Mouse (Mus musculus) T-cell, adult 66 days (primary cell): ENCODE data around the gene Ppme1. TPM values are rescaled to one million over a fixed set of nuclear protein-coding genes. Genes with fewer than 3 reads are reported as not detected.

Source experiments
- total RNA-seq, 2 experiments: library from RNA; stranded (reverse); gene quantifications; 3 replicates in 1 of 2; 4 replicates in 1 of 2; pipeline ENCODE4 v1.2.4; 2023

Ppme1 gene
- 10 to 100 TPM; 50.6 to 54.5 TPM for total RNA-seq

GRCm38 (mm10) chr7:100371495-100372451 lies at the start of gene Ppme1, which contains the start of gene C2cd3:
Gene Ppme1 (minus strand): TSS chr7:100372307.
Gene C2cd3 (plus strand): TSS chr7:100372233.

DNA sequence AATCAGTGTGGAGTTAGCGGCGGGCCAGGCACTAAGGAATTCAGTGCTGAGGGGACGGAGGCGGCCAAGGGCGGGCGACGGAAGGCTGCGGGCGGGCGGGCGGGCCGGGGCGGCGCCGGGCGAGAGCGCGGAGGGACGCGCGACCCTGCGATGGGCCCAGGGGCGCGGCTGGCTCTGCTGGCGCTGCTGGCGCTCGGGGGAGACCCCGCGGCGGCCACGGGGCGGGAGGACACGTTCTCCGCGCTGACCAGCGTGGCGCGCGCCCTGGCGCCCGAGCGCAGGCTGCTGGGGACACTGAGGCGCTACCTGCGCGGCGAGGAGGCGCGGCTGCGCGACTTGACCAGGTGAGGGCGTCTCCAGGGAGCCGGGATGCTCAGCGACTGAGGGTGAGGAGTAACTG lies 86.7 kb downstream of the Ppme1 start, which contains the start of gene P4ha3:
TSS of gene P4ha3 (plus strand) at position 138 of the 400 bp plus-strand sequence.

Other genes with a start within 250 kb of the Ppme1 start
- gene Lipt2, start 213.0 kb downstream of the Ppme1 start, total RNA-seq = 1 to 10 TPM; 2.4 to 3.6 TPM
- not detected for gene Kcne3, start 195.8 kb downstream of the Ppme1 start, total RNA-seq
- gene Pgm2l1, start 144.9 kb downstream of the Ppme1 start, total RNA-seq = 10 to 100 TPM; 28.4 to 35.0 TPM
- gene P4ha3, start 86.8 kb downstream of the Ppme1 start, total RNA-seq = 1 to 10 TPM in 1 of 2 experiments, under 1 TPM in 1; 0.47 to 1.2 TPM
- gene C2cd3, start 74 bp downstream of the Ppme1 start, total RNA-seq = 10 to 100 TPM; 73.5 to 77.0 TPM
- 1 to 10 TPM in 1 of 2 experiments, under 1 TPM in 1; 0.99 to 1.5 TPM for gene Ucp3, start 100.7 kb upstream of the Ppme1 start, total RNA-seq
- 100 to 1,000 TPM; 625 to 675 TPM for gene Ucp2, start 121.0 kb upstream of the Ppme1 start, total RNA-seq
- gene Dnajb13, start 142.7 kb upstream of the Ppme1 start, total RNA-seq = 1 to 10 TPM; 3.0 to 3.8 TPM
- gene Coa4, start 164.8 kb upstream of the Ppme1 start, total RNA-seq = 1 to 10 TPM; 5.5 to 7.2 TPM
- gene Rab6a, start 235.1 kb upstream of the Ppme1 start, total RNA-seq = 10 to 100 TPM; 50.9 to 55.1 TPM
- 10 to 100 TPM; 29.9 to 32.3 TPM for gene Mrpl48, start 236.0 kb upstream of the Ppme1 start, total RNA-seq